Mouse (Mus musculus) small intestine, adult 2 months (tissue): ENCODE results near the gene Eif6.

Experiments
- CTCF ChIP-seq: fragments of 200-500 bp; IDR thresholded peaks from 2 replicates; pipeline ENCODE4 v1.5.1; 2012; ENCODE audit warnings: low read depth, mild to moderate bottlenecking, control low read depth, inconsistent platforms, low read length, moderate library complexity, mixed read lengths; ENCODE audit not compliant: insufficient replicate concordance, insufficient read length; ENCODE audit errors: extremely low read depth
- POLR2A ChIP-seq: fragments of 200-500 bp; IDR thresholded peaks from 2 replicates; pipeline ENCODE4 v1.6.1; 2012; ENCODE audit warnings: low read depth, mild to moderate bottlenecking, control low read depth, inconsistent platforms, low read length, moderate library complexity

- TF ChIP-seq POLR2A = no peak
- no peak for TF ChIP-seq CTCF
Measured at GRCm38 (mm10) chr2:155774261-155774926, 52.3 kb downstream of the Eif6 start.
